Mouse (Mus musculus): ENCODE measurements around the gene Magi2.

Gene Magi2

GRCm38 (mm10) chr5:19745916-19746315, 519.1 kb downstream of the Magi2 start:
- no peak for DNase-seq (ENCODE audit: low read depth, low spot score)

- no peak for DNase-seq (ENCODE audit: low read depth, low spot score)
Measured at GRCm38 (mm10) chr5:19746865-19747514, 520.2 kb downstream of the Magi2 start.

- DNase-seq (ENCODE audit: low read depth, low spot score), result no peak
Measured at GRCm38 (mm10) chr5:19747631-19748030, 520.8 kb downstream of the Magi2 start.

DNA sequence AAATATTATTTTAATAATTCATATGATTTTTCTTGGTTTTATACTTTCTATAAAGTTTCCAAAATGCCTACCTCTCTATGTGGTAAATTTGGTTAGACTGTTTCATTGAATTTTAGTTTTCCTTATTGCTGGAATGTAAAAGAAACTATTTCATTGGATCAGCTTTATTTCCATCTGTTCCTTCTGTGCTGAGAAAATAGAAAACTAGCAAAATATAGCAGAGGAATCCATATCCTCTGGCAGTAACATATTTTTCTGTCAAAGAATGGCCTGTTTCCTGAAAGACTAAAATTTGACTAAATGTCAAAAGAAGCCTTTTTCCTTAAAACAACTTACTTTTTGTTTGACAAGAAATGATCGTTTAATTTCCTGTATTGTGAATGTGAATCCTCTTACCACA, 552.4 kb downstream of the Magi2 start:
- DNase-seq (ENCODE audit: low read depth, low spot score), result no peak

DNA sequence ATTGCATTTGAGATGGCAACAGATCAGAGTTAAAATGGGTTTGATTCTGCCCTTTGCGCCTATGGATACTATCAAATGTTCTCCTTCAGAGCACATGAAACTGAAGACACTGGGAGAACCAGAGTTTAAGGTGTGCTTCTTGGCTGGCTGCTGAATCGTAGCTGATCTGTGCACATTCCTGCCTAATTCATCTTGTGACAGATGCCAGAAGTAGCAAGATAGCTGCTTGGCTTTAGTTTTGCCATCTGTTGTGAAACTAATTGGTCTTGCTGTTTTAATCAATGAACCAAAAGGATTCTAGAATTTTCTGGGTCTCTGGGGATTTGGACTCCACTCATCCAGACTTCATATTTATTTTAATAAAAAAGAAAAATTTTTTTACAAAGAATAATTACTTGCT, 553.2 kb downstream of the Magi2 start:
- DNase-seq (ENCODE audit: low read depth, low spot score), result no peak

- no peak for DNase-seq (ENCODE audit: low read depth, low spot score)
Measured at GRCm38 (mm10) chr5:19785320-19785719, 558.5 kb downstream of the Magi2 start.

- no peak for DNase-seq (ENCODE audit: low read depth, low spot score)
Measured at GRCm38 (mm10) chr5:19787522-19788144, 560.8 kb downstream of the Magi2 start.

GRCm38 (mm10) chr5:19803052-19803769, 576.4 kb downstream of the Magi2 start:
- no peak for DNase-seq (ENCODE audit: low read depth, low spot score)

GRCm38 (mm10) chr5:19822502-19822901, 595.7 kb downstream of the Magi2 start:
- DNase-seq (ENCODE audit: low read depth, low spot score), result no peak

DNA sequence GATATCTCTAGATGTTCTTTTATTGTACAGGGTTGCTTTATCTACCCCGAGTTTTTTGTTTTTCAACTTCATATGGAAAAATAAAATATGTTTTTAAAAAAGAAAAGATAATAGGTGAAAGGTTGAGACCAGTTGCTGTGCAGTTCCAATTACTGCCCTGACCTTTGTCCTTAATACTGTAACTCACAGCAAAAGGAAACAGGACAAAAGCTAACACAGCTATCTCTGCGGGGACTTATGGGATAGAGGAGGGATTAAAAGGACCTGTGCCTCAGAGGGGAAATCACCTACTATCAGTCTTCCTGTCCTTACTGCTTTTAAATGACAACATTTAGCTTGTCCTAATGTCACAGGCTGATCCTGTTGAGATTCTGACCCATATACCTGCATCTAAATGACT, 599.1 kb downstream of the Magi2 start:
- no peak for DNase-seq (ENCODE audit: low read depth, low spot score)

GRCm38 (mm10) chr5:19829341-19829740, 602.5 kb downstream of the Magi2 start:
- DNase-seq (ENCODE audit: low read depth, low spot score), result no peak

GRCm38 (mm10) chr5:19862854-19863253, 636.0 kb downstream of the Magi2 start:
- no peak for DNase-seq (ENCODE audit: low read depth, low spot score)

DNA sequence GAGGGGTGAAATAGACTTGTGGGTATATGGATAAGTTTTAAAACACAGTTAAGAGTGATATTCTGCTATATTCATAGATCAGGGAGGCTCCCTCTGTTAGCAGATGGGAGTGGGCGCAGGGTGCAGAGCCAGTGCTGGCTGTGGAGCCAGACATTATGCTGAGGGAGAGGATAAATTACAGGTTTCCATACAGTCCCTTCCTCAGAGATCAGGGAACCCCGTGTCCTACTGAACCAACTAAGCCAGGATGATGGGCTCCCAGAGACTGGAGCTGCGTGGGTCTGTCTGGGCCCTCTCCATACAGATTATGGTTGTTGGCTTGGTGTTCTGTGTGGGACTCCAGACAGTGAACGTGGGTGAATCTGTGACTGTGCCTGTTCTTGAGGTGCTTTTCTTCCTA, 643.6 kb downstream of the Magi2 start:
- no peak for DNase-seq (ENCODE audit: low read depth, low spot score)

GRCm38 (mm10) chr5:19891693-19892092, 664.9 kb downstream of the Magi2 start:
- DNase-seq (ENCODE audit: low read depth, low spot score), result peak; percentile 13

GRCm38 (mm10) chr5:19895893-19896292, 669.1 kb downstream of the Magi2 start:
- DNase-seq (ENCODE audit: low read depth, low spot score), result peak; percentile 8

DNA sequence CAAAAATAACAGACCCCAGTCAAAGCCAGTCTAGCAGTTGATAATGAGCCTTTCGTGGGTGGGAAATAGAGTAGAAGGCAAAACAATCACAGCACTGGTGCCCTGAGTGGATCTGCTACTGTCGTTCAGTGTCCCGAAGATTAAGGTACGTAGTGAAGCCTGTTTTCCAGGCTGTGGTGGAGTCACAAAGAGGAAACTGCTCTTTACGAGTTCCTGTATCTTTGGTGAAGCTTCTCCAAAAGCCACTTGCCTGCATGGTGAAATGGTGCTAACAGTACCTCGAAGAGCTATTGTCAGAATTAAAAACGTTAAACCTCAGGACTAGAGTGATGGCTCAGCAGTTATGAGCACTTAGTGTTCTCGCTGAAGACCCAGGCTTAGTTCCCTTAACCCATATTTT, 674.8 kb downstream of the Magi2 start:
- DNase-seq (ENCODE audit: low read depth, low spot score), result no peak

- DNase-seq (ENCODE audit: low read depth, low spot score), result no peak
Measured at GRCm38 (mm10) chr5:19906636-19907035, 679.8 kb downstream of the Magi2 start.

GRCm38 (mm10) chr5:19907381-19907982, 680.6 kb downstream of the Magi2 start:
- DNase-seq (ENCODE audit: low read depth, low spot score), result no peak

- no peak for DNase-seq (ENCODE audit: low read depth, low spot score)
Measured at GRCm38 (mm10) chr5:19907983-19908705, 681.3 kb downstream of the Magi2 start.

- DNase-seq (ENCODE audit: low read depth, low spot score), result no peak
Measured at GRCm38 (mm10) chr5:19908706-19909060, 681.8 kb downstream of the Magi2 start.

DNA sequence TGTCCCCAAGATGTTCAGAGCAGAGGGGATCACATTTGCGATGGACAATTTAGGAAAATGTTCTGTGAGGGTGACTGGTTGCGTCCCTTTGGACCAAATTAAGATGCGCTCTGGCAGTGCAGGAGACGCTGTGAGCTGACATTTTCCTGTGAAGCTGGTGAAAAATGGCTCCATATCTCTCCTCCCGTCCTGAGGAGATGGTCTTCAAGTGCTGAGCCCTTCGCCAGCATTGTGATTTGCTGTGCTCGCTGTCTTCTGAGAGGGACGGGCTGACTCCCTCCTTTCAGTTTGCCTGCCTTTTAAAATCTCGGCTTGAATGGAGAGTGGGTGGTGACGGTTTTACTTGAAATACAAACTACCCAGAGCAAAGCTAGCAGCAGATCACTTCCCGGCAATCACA, 682.2 kb downstream of the Magi2 start:
- no peak for DNase-seq (ENCODE audit: low read depth, low spot score)

DNA sequence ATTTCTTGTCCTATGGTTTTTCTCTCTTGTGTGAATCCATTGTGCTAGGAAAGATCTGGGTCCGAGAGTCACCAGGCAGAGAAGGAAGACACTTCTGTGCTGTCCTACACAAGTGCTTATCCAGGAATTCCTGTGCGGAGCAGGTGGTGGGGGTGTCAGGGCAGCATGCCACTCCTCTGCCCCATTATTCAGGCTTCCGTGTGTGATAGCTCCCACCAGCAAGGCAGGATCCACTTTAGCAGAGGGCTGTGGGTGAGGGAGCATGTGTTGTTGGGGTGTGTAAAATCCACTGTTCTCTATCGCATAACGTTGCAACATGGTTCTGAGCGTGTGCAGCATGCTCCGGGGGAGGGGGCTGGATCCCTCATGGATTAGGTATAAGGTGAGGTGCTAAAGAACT, 682.8 kb downstream of the Magi2 start:
- no peak for DNase-seq (ENCODE audit: low read depth, low spot score)
